Mouse (Mus musculus) activated CD4-positive, CD25-positive, alpha-beta regulatory T cell (primary cell): ENCODE measurements around the gene Etv4. TPM values are rescaled to one million over a fixed set of nuclear protein-coding genes. Genes with fewer than 3 reads are reported as not detected.

Experiments used
- polyA plus RNA-seq, 2 experiments: library from polyadenylated mRNA; unstranded; fragments of 100-300 nt; shearing (Covaris generic); gene quantifications; one replicate each; pipeline ENCODE4 v1.2.1; 2017

Etv4 gene
- polyA plus RNA-seq, result under 1 TPM in 1 of 2 experiments, not detected in 1; 0.57 TPM

DNA sequence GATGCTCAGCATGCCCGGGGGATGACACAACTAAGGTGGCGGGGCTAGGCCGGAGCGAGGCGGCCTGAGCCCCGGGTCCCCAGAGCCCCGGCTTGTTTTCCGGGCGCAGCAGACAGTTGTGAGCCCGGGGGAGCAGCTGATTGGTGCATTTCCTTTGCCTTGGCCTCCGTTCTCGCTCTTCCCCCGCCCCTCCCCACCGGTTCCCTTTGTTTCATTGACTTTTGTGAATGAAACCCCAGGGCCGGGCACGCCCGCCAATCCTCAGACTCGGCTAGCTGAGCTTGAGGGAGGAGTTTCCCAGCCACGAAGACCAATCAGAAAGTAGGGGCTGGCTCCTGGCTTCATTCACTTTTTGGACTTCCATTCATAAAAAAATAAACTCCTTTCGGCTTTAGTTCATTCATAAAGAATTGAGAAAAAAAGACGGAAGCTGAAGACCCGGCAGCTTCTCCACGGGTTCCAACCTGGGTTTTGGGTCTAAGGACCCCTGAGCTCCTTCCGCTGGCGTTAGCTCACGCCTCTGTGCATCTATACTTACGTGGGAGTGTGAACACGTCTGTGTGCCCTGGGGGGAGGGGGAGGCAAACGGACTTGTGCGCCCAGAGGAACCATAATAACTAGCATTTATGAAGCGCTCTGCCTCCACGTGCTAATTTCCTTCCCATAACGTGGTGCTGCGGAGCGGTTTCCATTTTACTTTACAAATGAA, at the start of gene Etv4:
Etv4 (minus strand) TSS at position 229 of the 709 bp plus-strand sequence.

DNA sequence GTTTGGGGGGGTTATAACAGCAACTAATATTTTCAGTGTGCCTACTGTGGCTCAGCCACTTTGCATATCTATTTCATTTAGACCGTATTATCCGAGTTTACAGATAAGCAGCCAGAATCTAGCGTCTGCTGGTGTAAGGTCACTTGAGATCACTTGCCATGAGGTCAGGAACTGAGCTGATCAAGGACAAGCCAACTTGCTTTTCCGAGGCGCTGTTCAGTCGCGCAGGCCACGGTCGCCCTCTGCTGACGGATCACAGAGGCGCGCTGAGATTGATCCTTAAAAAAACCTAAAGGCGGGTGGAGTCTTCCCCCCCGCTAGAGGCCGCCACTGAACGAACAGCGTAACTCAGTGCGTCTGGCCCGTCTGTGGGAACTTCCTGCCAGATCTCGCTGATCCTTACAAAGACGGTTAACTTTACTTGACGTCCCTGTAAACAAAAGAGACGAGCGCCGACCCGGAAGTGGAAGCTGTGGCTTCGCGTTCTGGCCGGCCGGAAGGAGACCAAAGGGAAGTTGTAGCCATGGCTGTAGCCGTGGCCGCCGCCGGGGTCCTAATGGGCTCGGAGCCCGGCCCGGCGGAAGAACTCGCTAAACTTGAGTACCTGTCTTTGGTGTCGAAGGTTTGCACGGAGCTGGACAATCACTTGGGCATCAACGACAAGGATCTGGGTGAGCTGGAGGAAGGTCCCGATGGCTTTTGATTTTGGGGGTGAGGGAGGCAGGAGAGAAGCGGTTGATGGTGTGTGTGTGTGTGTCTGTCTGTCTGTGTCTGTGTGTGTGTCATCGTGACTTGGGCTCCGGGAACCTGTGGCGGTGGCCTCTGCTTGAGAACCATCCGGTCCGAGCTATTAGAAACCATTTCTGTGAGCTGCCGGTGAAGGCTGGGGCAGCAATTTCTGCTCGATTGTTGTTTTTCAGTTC, 52.4 kb downstream of the Etv4 start, which contains the start of gene Dhx8:
Dhx8 (plus strand) TSS at position 402 of the 923 bp plus-strand sequence.

Other genes starting within 250 kb of the Etv4 start
- gene Brca1, start 233.4 kb downstream of the Etv4 start, polyA plus RNA-seq, result 1 to 10 TPM; 4.3 to 7.9 TPM
- gene Nbr1, start 233.2 kb downstream of the Etv4 start, polyA plus RNA-seq, result 10 to 100 TPM; 66.8 to 74.1 TPM
- 10 to 100 TPM in 1 of 2 experiments, 1 to 10 TPM in 1; 8.4 to 13.3 TPM for gene Tmem106a, start 203.1 kb downstream of the Etv4 start, polyA plus RNA-seq
- under 1 TPM in 1 of 2 experiments, not detected in 1; 0.30 TPM for gene Gm11634, start 186.1 kb downstream of the Etv4 start, polyA plus RNA-seq
- gene Rdm1, start 158.2 kb downstream of the Etv4 start, polyA plus RNA-seq, result 10 to 100 TPM; 38.5 to 54.0 TPM
- 1 to 10 TPM; 1.8 to 2.0 TPM for gene Arl4d, start 119.8 kb downstream of the Etv4 start, polyA plus RNA-seq
- gene Dhx8, start 52.5 kb downstream of the Etv4 start, polyA plus RNA-seq, result 10 to 100 TPM; 38.4 to 43.1 TPM
- gene Meox1, start 109.0 kb upstream of the Etv4 start, polyA plus RNA-seq, result under 1 TPM in 1 of 2 experiments, not detected in 1; 0.10 TPM
- gene Sost, start 181.6 kb upstream of the Etv4 start, polyA plus RNA-seq, result not detected
- gene Cfap97d1, start 198.9 kb upstream of the Etv4 start, polyA plus RNA-seq, result not detected
- 1 to 10 TPM in 1 of 2 experiments, under 1 TPM in 1; 0.77 to 1.6 TPM for gene Dusp3, start 201.6 kb upstream of the Etv4 start, polyA plus RNA-seq
- gene Mpp3, start 243.1 kb upstream of the Etv4 start, polyA plus RNA-seq, result under 1 TPM; 0.06 to 0.15 TPM